In genomic region chr12:108230821-108231794, GRCm38 (mm10) we compare ENCODE assay signal across 9 mouse cellular contexts. TPM values are rescaled to one million over a fixed set of nuclear protein-coding genes. Genes with fewer than 3 reads are reported as not detected.
DNase-seq lines count a peak whose midpoint lies in the region; ATAC-seq and TF ChIP-seq lines count a peak whose summit lies in the region.
"Had no signal": no experiment of that assay in that cellular context is flagged by ENCODE, and none has a peak within 500 bp of the region (broad histone marks: within the 10 kb centered on the region; RNA-seq: fewer than 3 reads in every experiment).

No protein-coding gene starts in this region.

- WGBS in forebrain, postnatal 0 days: 49% methylated on average over 16 of the region's 18 CpGs
- 62% methylated on average over 17 of the region's 18 CpGs for WGBS in neural tube, embryonic 13.5 days

- ATAC-seq in forebrain, postnatal 0 days: peak; percentile 42; the same call in 1 of the 2 replicates
- no peak for ATAC-seq in neural tube, embryonic 13.5 days (ENCODE audit: low read depth)

- DNase-seq in gastrocnemius, postnatal 14 days: peak; percentile 46
- DNase-seq in gastrocnemius, adult 8-10 months (ENCODE audit: low spot score in 2 of 2): no peak
- DNase-seq in adrenal gland, postnatal 14 days: peak; percentile 69
- DNase-seq in forebrain, postnatal 0 days: no peak
- DNase-seq in kidney, postnatal 10 days: peak; percentile 83
- DNase-seq in layer of hippocampus, adult 8-10 months (ENCODE audit: low spot score in 2 of 2): no peak
- no peak for DNase-seq in layer of hippocampus, adult 18-20 months (ENCODE audit: low spot score in 2 of 2)

- H3K27ac ChIP-seq in forebrain, postnatal 0 days (ENCODE audit: low read depth, low read length): no peak overlapping the region
- H3K27ac ChIP-seq in neural tube, embryonic 13.5 days (replicated peaks): peak overlapping the region; percentile 54; the same call in 1 of the 2 replicates

- H3K4me3 ChIP-seq in forebrain, postnatal 0 days (ENCODE audit: low read depth, low read length): no peak overlapping the region
- no peak overlapping the region for H3K4me3 ChIP-seq in neural tube, embryonic 13.5 days

- no peaks in the 10 kb centered on the region for H3K36me3 ChIP-seq in forebrain, postnatal 0 days (ENCODE audit: insufficient read depth)
- no peaks in the 10 kb centered on the region for H3K36me3 ChIP-seq in neural tube, embryonic 13.5 days
- H3K36me3 ChIP-seq: G1E had no signal

- no peaks in the 10 kb centered on the region for H3K9me3 ChIP-seq in forebrain, postnatal 0 days (ENCODE audit: low read length)
- no peaks in the 10 kb centered on the region for H3K9me3 ChIP-seq in neural tube, embryonic 13.5 days

- H3K9ac ChIP-seq in forebrain, postnatal 0 days: no peak overlapping the region
- peak overlapping the region; percentile 38; the same call in 1 of the 2 replicates for H3K9ac ChIP-seq in neural tube, embryonic 13.5 days

- H3K4me2 ChIP-seq in forebrain, postnatal 0 days (ENCODE audit: low read depth): no peak overlapping the region
- no peak overlapping the region for H3K4me2 ChIP-seq in neural tube, embryonic 13.5 days

- TF ChIP-seq CTCF in forebrain, postnatal 0 days (IDR thresholded peaks at IDR 0.05; ENCODE audit: low read depth): peak; percentile 41; the same call in 1 of the 2 replicates

- intact Hi-C loops in gastrocnemius, postnatal 14 days (cut with DNase I; ENCODE audit: low total_unique reads): no loop called here

- peaks cover 2% of the 10 kb centered on the region; the same call in 1 of the 2 replicates for H3K4me1 ChIP-seq in forebrain, postnatal 0 days (ENCODE audit: insufficient read depth)
- H3K4me1 ChIP-seq in neural tube, embryonic 13.5 days (replicated peaks): peaks cover 81% of the 10 kb centered on the region

- H3K27me3 ChIP-seq in forebrain, postnatal 0 days (ENCODE audit: insufficient read depth, low read length): no peaks in the 10 kb centered on the region
- H3K27me3 ChIP-seq in neural tube, embryonic 13.5 days: no peaks in the 10 kb centered on the region

RNA-seq across cellular contexts. Expression of gene Ccdc85c, which starts 44.1 kb away (rescaled TPM):
- total RNA-seq in gastrocnemius, postnatal 14 days (2021): 1 to 10 TPM; 5.4 to 5.7 TPM
- 10 to 100 TPM; 41.1 to 49.4 (median 43.5) TPM for total RNA-seq in gastrocnemius, adult 8-10 months (2022)
- 21.6 and 23.0 TPM in 2 replicates for total RNA-seq in adrenal gland, postnatal 14 days (2021)
- total RNA-seq in forebrain, postnatal 0 days (2014; rRNA removed): 66.1 and 68.0 TPM in 2 replicates
- 15.5 and 16.2 TPM in 2 replicates for polyA plus RNA-seq in forebrain, postnatal 0 days (2015; fragmentation: Nextera tagmentation; extraction: Ambion mirVana)
- polyA plus RNA-seq in neural tube, embryonic 13.5 days (2015; fragmentation: Nextera tagmentation; extraction: Ambion mirVana): 14.5 and 15.8 TPM in 2 replicates
- 10 to 100 TPM; 56.3 to 67.6 (median 63.0) TPM for total RNA-seq in layer of hippocampus, adult 8-10 months (2022)
- 10 to 100 TPM; 66.1 to 72.5 TPM for total RNA-seq in layer of hippocampus, adult 18-20 months (2021)
- polyA plus RNA-seq: G1E had no signal

RNA-seq across cellular contexts. Expression of gene Ccnk, which starts 51.7 kb away (rescaled TPM):
- total RNA-seq in gastrocnemius, postnatal 14 days (2021): 10 to 100 TPM; 28.2 to 35.0 TPM
- total RNA-seq in gastrocnemius, adult 8-10 months (2022): 100 to 1,000 TPM; 133 to 150 (median 139) TPM
- total RNA-seq in adrenal gland, postnatal 14 days (2021): 31.5 and 31.7 TPM in 2 replicates
- 13.5 TPM in 2 replicates for total RNA-seq in forebrain, postnatal 0 days (2014; rRNA removed)
- 1.9 and 2.4 TPM in 2 replicates for polyA plus RNA-seq in forebrain, postnatal 0 days (2015; fragmentation: Nextera tagmentation; extraction: Ambion mirVana)
- polyA plus RNA-seq in neural tube, embryonic 13.5 days (2015; fragmentation: Nextera tagmentation; extraction: Ambion mirVana): 3.7 and 4.2 TPM in 2 replicates
- 10 to 100 TPM; 31.6 to 35.5 (median 34.2) TPM for total RNA-seq in layer of hippocampus, adult 8-10 months (2022)
- 10 to 100 TPM; 31.6 to 34.3 TPM for total RNA-seq in layer of hippocampus, adult 18-20 months (2021)

RNA-seq across cellular contexts. Expression of gene Setd3, which starts 52.0 kb away (rescaled TPM):
- 10 to 100 TPM; 69.6 to 75.0 TPM for total RNA-seq in gastrocnemius, postnatal 14 days (2021)
- total RNA-seq in gastrocnemius, adult 8-10 months (2022): 100 to 1,000 TPM; 111 to 120 (median 117) TPM
- total RNA-seq in adrenal gland, postnatal 14 days (2021): 92.3 and 93.2 TPM in 2 replicates
- total RNA-seq in forebrain, postnatal 0 days (2014; rRNA removed): 124 and 126 TPM in 2 replicates
- 92.5 and 102 TPM in 2 replicates for polyA plus RNA-seq in forebrain, postnatal 0 days (2015; fragmentation: Nextera tagmentation; extraction: Ambion mirVana)
- 107 and 109 TPM in 2 replicates for polyA plus RNA-seq in neural tube, embryonic 13.5 days (2015; fragmentation: Nextera tagmentation; extraction: Ambion mirVana)
- 100 to 1,000 TPM; 143 to 158 (median 154) TPM for total RNA-seq in layer of hippocampus, adult 8-10 months (2022)
- total RNA-seq in layer of hippocampus, adult 18-20 months (2021): 100 to 1,000 TPM; 155 to 162 TPM

Comparison
In these comparisons a context has a peak if more than half of its experiments do, and no peak if none do; other contexts are left out.
1. DNase-seq: peak in gastrocnemius, postnatal 14 days (single experiment), adrenal gland, postnatal 14 days (single experiment) and kidney, postnatal 10 days (single experiment); none in gastrocnemius, adult 8-10 months (0 of 2), forebrain, postnatal 0 days (single experiment), layer of hippocampus, adult 8-10 months (0 of 2) and layer of hippocampus, adult 18-20 months (0 of 2).